Mouse (Mus musculus) small intestine, adult 2 months (tissue): ENCODE results near the gene Numbl. TPM values are rescaled to one million over a fixed set of nuclear protein-coding genes. Genes with fewer than 3 reads are reported as not detected.

Experiments used
- H3K27ac ChIP-seq: fragments of 200-500 bp; 2 replicates; pipeline ENCODE4 v1.5.1; 2012; ENCODE audit warnings: low read depth, low read length, control low read depth, inconsistent platforms; ENCODE audit not compliant: insufficient read depth
- H3K27me3 ChIP-seq: fragments of 200-500 bp; 2 replicates; pipeline ENCODE4 v1.6.1; 2012; ENCODE audit warnings: mild to moderate bottlenecking, moderate library complexity, low read length, inconsistent platforms; ENCODE audit not compliant: control insufficient read depth, insufficient read depth
- H3K36me3 ChIP-seq: fragments of 200-500 bp; 2 replicates; pipeline ENCODE4 v1.6.1; 2012; ENCODE audit warnings: mild to moderate bottlenecking, low read length, control low read depth, inconsistent platforms; ENCODE audit not compliant: control insufficient read depth, insufficient read depth
- H3K4me1 ChIP-seq: fragments of 200-500 bp; 2 replicates; pipeline ENCODE4 v1.6.1; 2012; ENCODE audit warnings: low read length, inconsistent platforms, mixed read lengths; ENCODE audit not compliant: control insufficient read depth, insufficient read depth, insufficient read length
- H3K4me3 ChIP-seq: fragments of 200-500 bp; 2 replicates; pipeline ENCODE4 v1.5.1; 2012; ENCODE audit warnings: low read depth, mild to moderate bottlenecking, control low read depth, inconsistent platforms, low read length, moderate library complexity
- CTCF ChIP-seq: fragments of 200-500 bp; IDR thresholded peaks from 2 replicates; pipeline ENCODE4 v1.5.1; 2012; ENCODE audit warnings: low read depth, mild to moderate bottlenecking, control low read depth, inconsistent platforms, low read length, moderate library complexity, mixed read lengths; ENCODE audit not compliant: insufficient replicate concordance, insufficient read length; ENCODE audit errors: extremely low read depth
- POLR2A ChIP-seq: fragments of 200-500 bp; IDR thresholded peaks from 2 replicates; pipeline ENCODE4 v1.6.1; 2012; ENCODE audit warnings: low read depth, mild to moderate bottlenecking, control low read depth, inconsistent platforms, low read length, moderate library complexity
- WGBS: fragments of 180-500 bp; shearing (Covaris S2); methylation state at CpG from one replicate; pipeline ENCODE4 v1.1.7; 2018; 5-methylcytosine and 5-hydroxymethylcytosine counted together
- polyA plus RNA-seq: library from polyadenylated mRNA; depleted of rRNA; stranded (reverse); fragments of >200 nt; gene quantifications from 2 replicates; pipeline ENCODE4 v1.2.3, GENCODE M21; 2012

Gene Numbl
- polyA plus RNA-seq, 1 experiment, result 8.3 TPM

GRCm38 (mm10) chr7:27310996-27311535 lies 52.8 kb downstream of the Numbl start:
- Histone ChIP-seq H3K4me1 (peaks cover 3% of the 10 kb centered on the region), H3K36me3 (no peaks in the 10 kb centered on the region), H3K27ac (no peak overlapping the region), H3K4me3 (no peak overlapping the region), H3K27me3 (no peaks in the 10 kb centered on the region)
- TF ChIP-seq CTCF (no peak), POLR2A (no peak)
- 61% methylated on average over 8 of the region's 8 CpGs for WGBS

GRCm38 (mm10) chr7:27311651-27312284 lies 53.5 kb downstream of the Numbl start:
- Histone ChIP-seq H3K4me3 (no peak overlapping the region), H3K36me3 (no peaks in the 10 kb centered on the region), H3K4me1 (peaks cover 3% of the 10 kb centered on the region), H3K27ac (no peak overlapping the region), H3K27me3 (no peaks in the 10 kb centered on the region)
- WGBS, result 83% methylated on average over 12 of the region's 12 CpGs
- TF ChIP-seq CTCF (no peak), POLR2A (no peak)

GRCm38 (mm10) chr7:27314393-27314792 lies 56.2 kb downstream of the Numbl start:
- WGBS, result 89% methylated on average over 3 of the region's 3 CpGs
- H3K27me3 ChIP-seq, result no peaks in the 10 kb centered on the region
- H3K27ac ChIP-seq, result no peak overlapping the region
- H3K36me3 ChIP-seq, result no peaks in the 10 kb centered on the region
- H3K4me3 ChIP-seq, result no peak overlapping the region
- TF ChIP-seq POLR2A, result no peak
- peak; percentile 27; the same call in 1 of the 2 replicates for TF ChIP-seq CTCF
- H3K4me1 ChIP-seq, result peaks cover 3% of the 10 kb centered on the region

DNA sequence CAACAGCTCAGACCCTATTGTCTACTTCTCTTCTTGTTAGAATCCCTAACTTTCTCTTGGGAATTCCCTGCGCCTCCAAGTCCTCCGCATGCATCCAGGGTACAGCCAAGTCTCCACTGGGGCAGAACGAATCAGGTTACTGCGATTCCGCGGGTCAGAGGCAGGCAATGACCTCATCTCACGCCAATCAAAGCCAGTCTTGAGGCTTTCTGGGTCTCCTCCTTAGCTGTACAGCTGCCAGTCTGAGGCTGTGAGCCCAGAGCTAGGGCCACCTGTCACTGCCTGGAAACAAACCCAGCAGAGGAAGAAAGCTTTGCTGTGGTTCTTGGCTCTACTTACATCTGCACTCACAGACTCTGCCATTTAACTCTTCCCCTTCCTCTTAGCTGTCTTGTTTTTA lies 57.7 kb downstream of the Numbl start:
- no peak overlapping the region for H3K27ac ChIP-seq
- TF ChIP-seq CTCF (no peak), POLR2A (no peak)
- H3K27me3 ChIP-seq, result no peaks in the 10 kb centered on the region
- H3K4me3 ChIP-seq, result no peak overlapping the region
- H3K4me1 ChIP-seq, result no peaks in the 10 kb centered on the region
- H3K36me3 ChIP-seq, result no peaks in the 10 kb centered on the region
- 54% methylated on average over 7 of the region's 7 CpGs for WGBS

DNA sequence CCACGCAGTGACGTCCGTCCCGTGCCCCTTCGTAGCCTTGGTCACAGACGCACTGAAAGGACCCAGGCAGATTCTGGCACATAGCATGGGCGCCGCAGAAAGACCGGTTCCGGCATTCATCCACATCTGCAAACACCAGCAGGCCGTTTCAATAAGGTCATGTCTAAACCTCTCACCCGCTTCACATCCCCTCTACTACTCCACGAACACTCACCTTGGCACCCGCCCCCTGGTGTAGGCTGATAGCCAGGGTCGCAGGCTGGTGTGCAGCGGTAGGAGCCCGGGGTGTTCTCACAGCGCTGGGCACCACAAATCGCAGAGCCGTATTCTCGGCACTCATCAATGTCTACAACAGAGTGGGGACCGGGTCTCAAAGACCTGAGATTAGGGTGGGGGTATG lies 61.2 kb downstream of the Numbl start:
- no peaks in the 10 kb centered on the region for H3K36me3 ChIP-seq

DNA sequence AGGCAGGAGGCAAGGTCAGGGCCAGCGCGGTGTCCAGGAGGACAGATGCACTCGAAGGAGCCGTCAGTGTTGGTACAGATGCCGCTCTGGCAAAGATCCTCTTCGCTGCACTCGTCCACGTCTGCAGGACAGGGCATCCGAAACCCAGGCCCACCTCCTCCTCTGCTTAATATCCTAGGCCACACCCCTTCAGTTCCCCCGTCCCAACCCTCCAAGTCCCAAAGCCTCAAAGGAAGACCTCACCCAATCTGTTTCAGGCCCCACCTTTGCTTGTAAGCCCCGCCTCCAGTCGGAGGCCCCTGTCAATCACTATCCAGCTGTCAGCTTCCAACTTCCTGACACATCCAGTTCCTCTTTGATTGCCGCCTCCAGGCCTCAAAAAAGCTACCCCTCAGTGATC lies 64.1 kb downstream of the Numbl start:
- Histone ChIP-seq H3K36me3 (no peaks in the 10 kb centered on the region), H3K27ac (no peak overlapping the region), H3K4me1 (peaks cover 8% of the 10 kb centered on the region), H3K4me3 (no peak overlapping the region; the same call in 1 of the 2 replicates), H3K27me3 (peaks cover 10% of the 10 kb centered on the region)
- TF ChIP-seq CTCF (no peak), POLR2A (no peak)
- WGBS, result 42% methylated on average over 13 of the region's 13 CpGs

More for the DNA sequence above, 61.2 kb downstream of the Numbl start:
- Histone ChIP-seq H3K27ac (no peak overlapping the region), H3K27me3 (peaks cover 3% of the 10 kb centered on the region; the same call in 1 of the 2 replicates), H3K4me3 (no peak overlapping the region), H3K4me1 (no peaks in the 10 kb centered on the region)
- TF ChIP-seq POLR2A, result no peak
- no peak for TF ChIP-seq CTCF
- WGBS, result 87% methylated on average over 22 of the region's 22 CpGs

DNA sequence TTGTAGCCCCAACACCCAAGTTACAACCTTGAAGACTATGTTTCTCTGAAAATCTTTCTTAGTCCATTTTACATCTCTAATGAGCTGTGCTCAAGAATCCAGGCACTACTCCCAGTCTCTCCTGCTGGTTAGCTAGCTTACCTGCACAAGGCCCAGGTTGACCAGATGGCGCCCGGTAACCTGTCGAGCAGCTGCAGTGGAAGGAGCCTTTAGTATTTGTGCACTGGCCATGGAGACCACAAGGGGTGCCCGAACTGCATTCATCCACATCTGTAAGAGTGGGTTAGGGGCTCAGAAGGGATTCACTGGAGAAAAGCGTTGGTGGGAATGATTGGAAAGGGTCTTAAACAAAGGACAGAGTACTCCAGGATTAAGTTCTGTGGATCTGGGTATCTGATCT lies 64.8 kb downstream of the Numbl start:
- WGBS, result 90% methylated on average over 5 of the region's 5 CpGs
- TF ChIP-seq POLR2A, result no peak
- no peak for TF ChIP-seq CTCF
- H3K4me1 ChIP-seq, result peaks cover 8% of the 10 kb centered on the region
- H3K36me3 ChIP-seq, result no peaks in the 10 kb centered on the region
- no peak overlapping the region for H3K27ac ChIP-seq
- H3K4me3 ChIP-seq, result no peak overlapping the region
- peaks cover 10% of the 10 kb centered on the region for H3K27me3 ChIP-seq
